Mouse (Mus musculus): Measurements from ENCODE around the gene Tef. TPM values are rescaled to one million over a fixed set of nuclear protein-coding genes. Genes with fewer than 3 reads are reported as not detected.

Gene Tef
- polyA plus RNA-seq, 1 experiment from 2014 or later, result 4.5 TPM

GRCm38 (mm10) chr15:81852411-81853000, 50.3 kb downstream of the Tef start:
- Histone ChIP-seq H3K4me1 (replicated peaks) (peaks cover 46% of the 10 kb centered on the region), H3K4me2 (0 out of 2 replicates have a peak overlapping the region, but pooled peaks have one; percentile 12), H3K9ac (no peak overlapping the region), H3K36me3 (peaks cover 61% of the 10 kb centered on the region), H3K4me3 (replicated peaks) (no peak overlapping the region), H3K9me3 (replicated peaks) (no peaks in the 10 kb centered on the region), H3K27ac (peak overlapping the region; percentile 72), H3K27me3 (no peaks in the 10 kb centered on the region)
- ATAC-seq (ENCODE audit: low read depth), result no peak
- DNase-seq, result no peak
- 85% methylated on average over 9 of the region's 9 CpGs for WGBS (ENCODE audit: insufficient replicate concordance)

DNA sequence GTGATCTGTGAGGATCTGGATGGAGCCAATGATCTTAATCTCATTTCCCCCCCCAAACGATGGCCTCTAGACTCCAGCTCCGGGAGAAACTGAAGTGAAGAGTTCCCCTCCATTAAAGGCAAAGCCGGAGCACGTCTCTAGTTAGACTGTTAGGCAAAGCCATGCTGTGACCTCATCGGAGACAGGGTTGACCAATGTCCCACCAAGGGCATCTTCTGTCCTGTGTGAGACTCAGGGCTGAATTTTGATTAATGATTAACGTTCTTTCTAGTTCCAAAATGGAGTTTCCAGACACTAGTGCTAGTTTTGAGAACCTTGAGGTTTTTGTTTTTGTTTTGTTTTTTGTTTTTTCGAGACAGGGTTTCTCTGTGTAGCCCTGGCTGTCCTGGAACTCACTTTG, 50.9 kb downstream of the Tef start:
- peaks cover 55% of the 10 kb centered on the region for H3K36me3 ChIP-seq
- ATAC-seq (ENCODE audit: low read depth), result no peak
- DNase-seq, result no peak
- H3K4me1 ChIP-seq (replicated peaks), result peaks cover 41% of the 10 kb centered on the region
- WGBS (ENCODE audit: insufficient replicate concordance), result 71% methylated on average over 7 of the region's 7 CpGs
- 0 out of 2 replicates have a peak overlapping the region, but pooled peaks have one; percentile 12 for H3K4me2 ChIP-seq
- peak overlapping the region; percentile 72 for H3K27ac ChIP-seq
- no peaks in the 10 kb centered on the region for H3K27me3 ChIP-seq
- no peak overlapping the region for H3K4me3 ChIP-seq (replicated peaks)
- no peaks in the 10 kb centered on the region for H3K9me3 ChIP-seq (replicated peaks)
- no peak overlapping the region for H3K9ac ChIP-seq

- peak overlapping the region; percentile 95 for H3K27ac ChIP-seq
- ATAC-seq (ENCODE audit: low read depth), result peak; percentile 91
Measured at GRCm38 (mm10) chr15:81856030-81856790, 54.0 kb downstream of the Tef start.

DNA sequence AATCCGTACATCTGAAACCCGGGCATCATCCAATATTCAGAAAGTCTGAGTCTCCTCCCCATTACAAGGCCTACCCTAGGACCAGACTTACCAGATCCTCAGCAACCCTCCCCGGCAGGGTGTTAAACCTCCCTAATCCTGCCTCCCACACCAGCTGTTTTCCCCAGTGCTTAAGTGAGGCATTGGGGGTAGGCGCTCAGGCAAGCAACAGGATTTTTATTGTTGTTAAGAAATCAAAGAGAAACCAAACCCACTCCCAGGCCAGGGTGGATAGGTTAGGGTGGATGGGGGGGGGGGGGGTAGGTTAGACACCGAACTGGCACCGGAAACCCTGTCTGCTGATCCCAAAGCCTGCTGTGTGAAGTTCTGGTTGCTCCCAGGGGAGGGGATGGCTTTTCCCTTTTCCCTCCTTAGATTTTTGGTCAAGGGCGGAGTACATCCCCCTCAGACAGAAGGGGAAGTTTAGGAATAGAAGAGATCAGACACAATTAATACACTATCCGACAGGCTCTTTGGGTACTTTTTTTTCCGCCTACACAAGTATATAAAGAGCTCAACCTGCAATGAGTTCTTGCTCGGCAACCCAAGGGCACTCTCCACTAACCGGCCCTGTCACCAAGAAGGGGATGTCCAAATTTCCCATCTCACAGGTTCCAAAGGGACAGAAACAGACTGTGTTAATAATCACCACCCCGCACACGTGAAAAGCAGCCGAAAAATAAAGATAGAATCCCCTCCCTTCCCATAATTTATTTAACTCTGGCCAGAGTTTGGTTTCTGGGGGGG, 54.9 kb downstream of the Tef start:
- ATAC-seq (ENCODE audit: low read depth), result no peak
- Histone ChIP-seq H3K4me3 (replicated peaks) (peak overlapping the region; percentile 85), H3K27me3 (no peaks in the 10 kb centered on the region), H3K4me1 (replicated peaks) (peaks cover 61% of the 10 kb centered on the region), H3K9ac (peak overlapping the region; percentile 86), H3K4me2 (peak overlapping the region; percentile 92), H3K36me3 (peaks cover 18% of the 10 kb centered on the region), H3K27ac (peak overlapping the region; percentile 95), H3K9me3 (replicated peaks) (no peaks in the 10 kb centered on the region)
- no peak for DNase-seq
- under 1% methylated on average over 14 of the region's 14 CpGs for WGBS (ENCODE audit: insufficient replicate concordance)

More at GRCm38 (mm10) chr15:81856030-81856790, 54.0 kb downstream of the Tef start:
- WGBS (ENCODE audit: insufficient replicate concordance), result 1% methylated on average over 28 of the region's 28 CpGs
- peak overlapping the region; percentile 85 for H3K4me3 ChIP-seq (replicated peaks)
- peak overlapping the region; percentile 86 for H3K9ac ChIP-seq
- H3K4me2 ChIP-seq, result peak overlapping the region; percentile 92
- no peaks in the 10 kb centered on the region for H3K9me3 ChIP-seq (replicated peaks)
- H3K36me3 ChIP-seq, result peaks cover 27% of the 10 kb centered on the region
- H3K4me1 ChIP-seq (replicated peaks), result peaks cover 60% of the 10 kb centered on the region
- no peaks in the 10 kb centered on the region for H3K27me3 ChIP-seq
- peak; percentile 88 for DNase-seq

GRCm38 (mm10) chr15:81857724-81858116, 55.5 kb downstream of the Tef start:
- WGBS (ENCODE audit: insufficient replicate concordance), result under 1% methylated on average over 33 of the region's 33 CpGs
- Histone ChIP-seq H3K9me3 (replicated peaks) (no peaks in the 10 kb centered on the region), H3K4me1 (replicated peaks) (peaks cover 56% of the 10 kb centered on the region), H3K4me3 (replicated peaks) (peak overlapping the region; percentile 85), H3K27ac (peak overlapping the region; percentile 95), H3K9ac (peak overlapping the region; percentile 86), H3K36me3 (peaks cover 13% of the 10 kb centered on the region), H3K27me3 (no peaks in the 10 kb centered on the region), H3K4me2 (peak overlapping the region; percentile 92)
- DNase-seq (no peak), ATAC-seq (ENCODE audit: low read depth) (peak; percentile 20; the same call in 1 of the 2 replicates)

DNA sequence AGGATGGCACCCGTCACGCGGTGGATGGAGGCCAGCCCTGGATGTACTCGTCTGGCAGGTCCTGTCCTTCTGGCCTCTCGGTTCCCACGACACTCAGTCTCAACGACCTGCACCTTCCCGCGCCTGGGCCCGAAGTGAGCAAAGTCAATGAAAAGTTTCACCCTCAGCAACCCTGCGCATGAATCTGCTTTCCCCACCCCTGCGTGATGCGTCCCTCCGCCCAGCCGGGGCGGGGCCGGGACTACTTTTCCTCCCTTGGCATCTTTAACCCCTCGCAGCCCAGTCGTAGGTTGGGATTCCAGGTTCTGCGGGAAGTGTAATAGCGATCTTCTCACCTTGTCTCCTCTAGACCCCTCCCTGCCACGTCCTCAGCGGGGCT, 55.9 kb downstream of the Tef start:
- DNase-seq, result peak; percentile 84
- peak overlapping the region; percentile 85 for H3K4me3 ChIP-seq (replicated peaks)
- H3K9me3 ChIP-seq (replicated peaks), result no peaks in the 10 kb centered on the region
- H3K27ac ChIP-seq, result peak overlapping the region; percentile 95
- WGBS (ENCODE audit: insufficient replicate concordance), result under 1% methylated on average over 23 of the region's 23 CpGs
- ATAC-seq (ENCODE audit: low read depth), result peak; percentile 21
- H3K36me3 ChIP-seq, result peaks cover 13% of the 10 kb centered on the region
- H3K9ac ChIP-seq, result peak overlapping the region; percentile 86
- peaks cover 52% of the 10 kb centered on the region for H3K4me1 ChIP-seq (replicated peaks)
- H3K4me2 ChIP-seq, result peak overlapping the region; percentile 92
- no peaks in the 10 kb centered on the region for H3K27me3 ChIP-seq

- Histone ChIP-seq H3K4me1 (replicated peaks) (peaks cover 51% of the 10 kb centered on the region), H3K4me3 (replicated peaks) (peak within 1 kb of the TSS; percentile 85), H3K9me3 (replicated peaks) (no peaks in the 10 kb centered on the region), H3K9ac (peak within 1 kb of the TSS; percentile 86), H3K27me3 (no peaks in the 10 kb centered on the region), H3K27ac (peak within 1 kb of the TSS; percentile 95), H3K36me3 (peaks cover 9% of the 10 kb centered on the region), H3K4me2 (peak within 1 kb of the TSS; percentile 92)
- DNase-seq, result peak; percentile 58
- under 1% methylated on average over 44 of the region's 44 CpGs for WGBS (ENCODE audit: insufficient replicate concordance)
- ATAC-seq (ENCODE audit: low read depth), result peak; percentile 3; the same call in 1 of the 2 replicates
Measured at GRCm38 (mm10) chr15:81858517-81859329, 56.5 kb downstream of the Tef start, which contains the start of gene Tob2. TSS of gene Tob2 (minus strand) at chr15:81858796.

- no peaks in the 10 kb centered on the region for H3K9me3 ChIP-seq (replicated peaks)
- peak overlapping the region; percentile 85 for H3K4me3 ChIP-seq (replicated peaks)
- WGBS (ENCODE audit: insufficient replicate concordance), result 1% methylated on average over 39 of the region's 39 CpGs
- no peaks in the 10 kb centered on the region for H3K27me3 ChIP-seq
- H3K9ac ChIP-seq, result peak overlapping the region; percentile 86
- peak overlapping the region; percentile 92 for H3K4me2 ChIP-seq
- peaks cover 10% of the 10 kb centered on the region for H3K36me3 ChIP-seq
- DNase-seq, result peak; percentile 76
- peak; percentile 67 for ATAC-seq (ENCODE audit: low read depth)
- peak overlapping the region; percentile 95 for H3K27ac ChIP-seq
- peaks cover 51% of the 10 kb centered on the region for H3K4me1 ChIP-seq (replicated peaks)
Measured at GRCm38 (mm10) chr15:81859330-81860255, 57.4 kb downstream of the Tef start.

DNA sequence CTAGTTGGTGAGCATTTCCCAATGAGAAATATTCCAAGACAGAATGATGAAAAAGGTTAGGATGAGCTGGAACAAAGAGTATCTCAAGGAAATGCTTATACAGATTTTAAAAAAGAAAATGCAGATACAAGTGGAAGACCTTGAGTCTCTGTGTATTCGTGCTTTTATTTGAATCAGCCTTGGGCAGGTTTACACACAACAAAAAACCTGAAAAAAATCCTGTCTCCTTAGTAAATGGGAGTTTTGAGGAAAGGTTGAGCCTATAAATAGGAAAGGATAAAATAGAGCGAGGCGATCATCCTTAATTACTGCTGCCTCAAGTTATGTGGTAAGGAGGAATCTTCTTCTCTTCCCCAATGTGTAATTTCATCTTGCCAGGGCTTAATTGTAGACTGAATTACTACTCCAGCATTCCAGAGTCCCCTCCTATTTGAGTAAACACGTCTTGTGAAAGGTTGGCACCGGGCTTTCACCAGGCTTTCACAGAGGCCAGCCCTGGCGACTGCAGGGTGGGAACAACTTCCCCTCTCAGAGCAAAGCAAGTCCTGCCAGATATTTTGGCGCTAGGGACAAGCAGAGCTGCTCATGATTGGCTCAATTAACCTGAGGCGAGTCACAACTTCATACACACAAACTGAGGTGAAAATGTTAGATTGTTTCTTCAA, 58.4 kb downstream of the Tef start:
- Histone ChIP-seq H3K27ac (peak overlapping the region; percentile 73), H3K4me1 (replicated peaks) (peaks cover 41% of the 10 kb centered on the region), H3K27me3 (no peaks in the 10 kb centered on the region), H3K9me3 (replicated peaks) (no peaks in the 10 kb centered on the region), H3K4me3 (replicated peaks) (peak overlapping the region; percentile 85; the same call in 1 of the 2 replicates), H3K9ac (peak overlapping the region; percentile 52; the same call in 1 of the 2 replicates), H3K36me3 (peaks cover 18% of the 10 kb centered on the region), H3K4me2 (peak overlapping the region; percentile 28)
- ATAC-seq (ENCODE audit: low read depth), result no peak
- no peak for DNase-seq
- WGBS (ENCODE audit: insufficient replicate concordance), result 38% methylated on average over 8 of the region's 8 CpGs

Measured in liver, embryonic 13.5 days (tissue).